Mouse (Mus musculus): Measurements from ENCODE around the gene Grb2. TPM values are rescaled to one million over a fixed set of nuclear protein-coding genes. Genes with fewer than 3 reads are reported as not detected.

Grb2 gene
- polyA plus RNA-seq, 1 experiment from 2014 or later = 62.8 TPM

DNA sequence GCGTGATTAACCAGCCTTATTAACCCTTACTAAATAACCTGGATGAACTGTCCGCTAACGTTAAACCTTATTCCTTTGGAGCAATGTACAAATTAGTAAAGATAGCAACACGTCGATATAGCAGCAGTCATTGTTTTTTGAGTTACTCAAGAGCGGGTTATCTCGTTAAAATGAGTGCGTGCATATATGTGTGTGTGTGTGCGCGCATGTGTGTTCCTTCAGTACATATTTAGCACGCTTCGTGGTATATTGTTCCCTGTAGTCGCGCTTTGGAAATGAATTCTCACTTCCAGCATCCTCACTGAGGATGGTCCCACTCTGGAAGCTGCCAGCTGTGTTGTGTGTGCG is 105.3 kb downstream of the Grb2 start:
- no peak for TF ChIP-seq EP300 (IDR thresholded peaks at IDR 0.05)
- no peak for TF ChIP-seq CTCF (IDR thresholded peaks at IDR 0.05)
- no peak for ATAC-seq
- peak overlapping the region; percentile 93 for H3K27ac ChIP-seq (ENCODE audit: low read length)
- peaks cover 14% of the 10 kb centered on the region; the same call in 1 of the 2 replicates for H3K4me1 ChIP-seq (ENCODE audit: insufficient read depth, low read depth, low read length)
- 4% methylated on average over 15 of the region's 15 CpGs for WGBS
- peak overlapping the region; percentile 85 for H3K4me3 ChIP-seq (ENCODE audit: low read depth, low read length)
- DNase-seq (ENCODE audit: low spot score) = no peak
- H3K36me3 ChIP-seq (ENCODE audit: insufficient read depth, low read length) = peaks cover 7% of the 10 kb centered on the region; the same call in 1 of the 2 replicates
- peak overlapping the region; percentile 90 for H3K4me2 ChIP-seq (replicated peaks; ENCODE audit: low read depth, low read length)
- H3K27me3 ChIP-seq (replicated peaks; ENCODE audit: insufficient read depth, low read length) = no peaks in the 10 kb centered on the region
- H3K9ac ChIP-seq (replicated peaks; ENCODE audit: low read depth) = peak overlapping the region; percentile 93
- H3K9me3 ChIP-seq (ENCODE audit: low read length) = no peaks in the 10 kb centered on the region

DNA sequence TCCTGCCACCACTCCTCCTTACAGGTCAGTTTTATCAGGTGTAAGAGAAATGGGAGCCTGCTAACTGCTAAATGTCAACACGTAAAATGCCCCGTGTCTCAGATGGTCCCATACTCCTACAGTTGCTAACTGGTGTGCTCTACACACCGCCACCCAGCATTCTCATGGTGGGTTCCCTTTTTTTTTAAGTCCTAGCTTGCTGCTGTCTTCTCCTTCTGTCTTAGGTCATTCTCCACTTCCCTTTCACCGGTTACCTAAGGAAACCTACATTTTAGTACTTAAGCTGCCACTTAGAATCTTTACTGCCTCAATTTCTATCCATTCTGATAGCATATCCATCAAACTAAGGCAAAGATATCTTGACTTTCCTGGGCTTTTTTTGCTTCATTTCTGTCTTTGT is 107.2 kb downstream of the Grb2 start:
- no peak for DNase-seq (ENCODE audit: low spot score)
- no peak for TF ChIP-seq EP300 (IDR thresholded peaks at IDR 0.05)
- no peak for TF ChIP-seq CTCF (IDR thresholded peaks at IDR 0.05)
- no peak overlapping the region for H3K4me2 ChIP-seq (replicated peaks; ENCODE audit: low read depth, low read length)
- H3K27ac ChIP-seq (ENCODE audit: low read length) = no peak overlapping the region
- 78% methylated on average over 4 of the region's 4 CpGs for WGBS
- H3K27me3 ChIP-seq (replicated peaks; ENCODE audit: insufficient read depth, low read length) = no peaks in the 10 kb centered on the region
- H3K9me3 ChIP-seq (ENCODE audit: low read length) = no peaks in the 10 kb centered on the region
- H3K9ac ChIP-seq (replicated peaks; ENCODE audit: low read depth) = no peak overlapping the region
- H3K4me3 ChIP-seq (ENCODE audit: low read depth, low read length) = no peak overlapping the region
- no peaks in the 10 kb centered on the region; the same call in 1 of the 2 replicates for H3K36me3 ChIP-seq (ENCODE audit: insufficient read depth, low read length)
- H3K4me1 ChIP-seq (ENCODE audit: insufficient read depth, low read depth, low read length) = peaks cover 14% of the 10 kb centered on the region; the same call in 1 of the 2 replicates
- ATAC-seq = no peak

DNA sequence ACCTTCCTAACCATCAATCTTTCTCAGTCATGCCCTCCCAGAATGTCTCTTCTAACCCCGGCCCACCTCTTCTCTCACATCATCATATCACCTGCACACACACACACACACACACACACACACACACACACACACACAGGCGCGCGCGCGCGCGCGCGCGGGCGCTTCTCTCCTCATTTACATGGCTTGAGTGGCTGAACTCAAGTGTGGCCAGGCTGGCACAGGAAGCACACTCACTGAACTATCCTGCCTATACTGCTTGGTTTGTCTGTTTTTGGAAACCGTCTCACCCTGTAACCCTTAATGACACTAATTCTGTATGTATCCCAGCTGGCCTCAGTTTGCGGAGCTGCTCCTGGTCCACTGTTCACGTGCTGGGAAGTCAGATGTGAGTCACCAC is 107.7 kb downstream of the Grb2 start:
- no peak for TF ChIP-seq EP300 (IDR thresholded peaks at IDR 0.05)
- no peak for TF ChIP-seq CTCF (IDR thresholded peaks at IDR 0.05)
- ATAC-seq (no peak), DNase-seq (ENCODE audit: low spot score) (no peak)
- Histone ChIP-seq H3K4me3 (ENCODE audit: low read depth, low read length) (no peak overlapping the region), H3K9ac (replicated peaks; ENCODE audit: low read depth) (no peak overlapping the region), H3K9me3 (ENCODE audit: low read length) (no peaks in the 10 kb centered on the region), H3K4me1 (ENCODE audit: insufficient read depth, low read depth, low read length) (peaks cover 14% of the 10 kb centered on the region; the same call in 1 of the 2 replicates), H3K27ac (ENCODE audit: low read length) (no peak overlapping the region), H3K4me2 (replicated peaks; ENCODE audit: low read depth, low read length) (no peak overlapping the region), H3K36me3 (ENCODE audit: insufficient read depth, low read length) (no peaks in the 10 kb centered on the region; the same call in 1 of the 2 replicates), H3K27me3 (replicated peaks; ENCODE audit: insufficient read depth, low read length) (no peaks in the 10 kb centered on the region)
- 73% methylated on average over 6 of the region's 15 CpGs for WGBS

- H3K9me3 ChIP-seq (ENCODE audit: low read length) = no peaks in the 10 kb centered on the region
- ATAC-seq = no peak
- no peaks in the 10 kb centered on the region for H3K27me3 ChIP-seq (replicated peaks; ENCODE audit: insufficient read depth, low read length)
- H3K4me3 ChIP-seq (ENCODE audit: low read depth, low read length) = no peak overlapping the region
- no peaks in the 10 kb centered on the region; the same call in none of the 2 replicates for H3K36me3 ChIP-seq (ENCODE audit: insufficient read depth, low read length)
- no peak for DNase-seq (ENCODE audit: low spot score)
- no peak for TF ChIP-seq CTCF (IDR thresholded peaks at IDR 0.05)
- no peak for TF ChIP-seq EP300 (IDR thresholded peaks at IDR 0.05)
- no peak overlapping the region for H3K27ac ChIP-seq (ENCODE audit: low read length)
- 86% methylated on average over 7 of the region's 7 CpGs for WGBS
- H3K4me1 ChIP-seq (ENCODE audit: insufficient read depth, low read depth, low read length) = peaks cover 12% of the 10 kb centered on the region; the same call in 1 of the 2 replicates
- no peak overlapping the region for H3K9ac ChIP-seq (replicated peaks; ENCODE audit: low read depth)
- no peak overlapping the region for H3K4me2 ChIP-seq (replicated peaks; ENCODE audit: low read depth, low read length)
These were observed 108.7 kb downstream of the Grb2 start for GRCm38 (mm10) chr11:115599722-115600121.

- TF ChIP-seq CTCF (IDR thresholded peaks at IDR 0.05) (no peak), EP300 (IDR thresholded peaks at IDR 0.05) (no peak)
- DNase-seq (ENCODE audit: low spot score) (no peak), ATAC-seq (no peak)
- no peak overlapping the region for H3K4me3 ChIP-seq (ENCODE audit: low read depth, low read length)
- H3K9me3 ChIP-seq (ENCODE audit: low read length) = no peaks in the 10 kb centered on the region
- H3K27ac ChIP-seq (ENCODE audit: low read length) = no peak overlapping the region
- no peak overlapping the region for H3K4me2 ChIP-seq (replicated peaks; ENCODE audit: low read depth, low read length)
- H3K4me1 ChIP-seq (ENCODE audit: insufficient read depth, low read depth, low read length) = peaks cover 9% of the 10 kb centered on the region; the same call in 1 of the 2 replicates
- H3K9ac ChIP-seq (replicated peaks; ENCODE audit: low read depth) = no peak overlapping the region
- WGBS = 93% methylated on average over 4 of the region's 4 CpGs
- peaks cover 4% of the 10 kb centered on the region for H3K36me3 ChIP-seq (ENCODE audit: insufficient read depth, low read length)
- no peaks in the 10 kb centered on the region for H3K27me3 ChIP-seq (replicated peaks; ENCODE audit: insufficient read depth, low read length)
These were observed 110.1 kb downstream of the Grb2 start for GRCm38 (mm10) chr11:115598309-115598708.

DNA sequence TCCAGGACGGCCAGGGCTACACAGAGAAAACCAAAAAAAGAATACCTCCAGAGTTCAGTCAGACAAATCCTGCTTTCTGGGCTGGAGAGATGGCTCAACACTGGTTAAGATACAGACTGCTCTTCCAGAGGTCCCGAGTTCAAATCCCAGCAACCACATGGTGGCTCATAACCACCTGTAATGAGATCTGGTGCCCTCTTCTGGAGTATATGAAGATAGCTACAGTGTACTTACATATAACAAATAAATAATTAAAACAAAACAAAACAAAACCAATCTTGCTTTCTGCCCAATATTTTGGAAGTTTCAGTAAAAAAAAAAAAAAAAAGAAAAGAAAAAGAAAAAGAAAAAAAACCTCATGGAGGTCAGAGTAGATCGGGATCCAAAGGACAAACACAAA is 113.2 kb downstream of the Grb2 start:
- Histone ChIP-seq H3K27me3 (replicated peaks; ENCODE audit: insufficient read depth, low read length) (no peaks in the 10 kb centered on the region), H3K4me1 (ENCODE audit: insufficient read depth, low read depth, low read length) (no peaks in the 10 kb centered on the region), H3K9ac (replicated peaks; ENCODE audit: low read depth) (no peak overlapping the region), H3K9me3 (ENCODE audit: low read length) (no peaks in the 10 kb centered on the region), H3K36me3 (ENCODE audit: insufficient read depth, low read length) (peaks cover 22% of the 10 kb centered on the region), H3K4me2 (replicated peaks; ENCODE audit: low read depth, low read length) (no peak overlapping the region), H3K4me3 (ENCODE audit: low read depth, low read length) (no peak overlapping the region), H3K27ac (ENCODE audit: low read length) (no peak overlapping the region)
- TF ChIP-seq CTCF (IDR thresholded peaks at IDR 0.05) (no peak), EP300 (IDR thresholded peaks at IDR 0.05) (no peak)
- DNase-seq (ENCODE audit: low spot score) (no peak), ATAC-seq (no peak)
- 94% methylated on average over 3 of the region's 3 CpGs for WGBS

Other genes starting within 250 kb of the Grb2 start
- 0.07 and 0.13 TPM in 2 replicates for gene Slc16a5, start 246.1 kb downstream of the Grb2 start, polyA plus RNA-seq (2015; fragmentation: Nextera tagmentation; extraction: Ambion mirVana)
- 6.4 and 9.0 TPM in 2 replicates for gene Armc7, start 232.9 kb downstream of the Grb2 start, polyA plus RNA-seq (2015; fragmentation: Nextera tagmentation; extraction: Ambion mirVana)
- gene Nt5c, start 216.7 kb downstream of the Grb2 start, polyA plus RNA-seq (2015; fragmentation: Nextera tagmentation; extraction: Ambion mirVana) = 102 and 109 TPM in 2 replicates
- 195 and 201 TPM in 2 replicates for gene Jpt1, start 194.2 kb downstream of the Grb2 start, polyA plus RNA-seq (2015; fragmentation: Nextera tagmentation; extraction: Ambion mirVana)
- 546 and 580 TPM in 2 replicates for gene Sumo2, start 172.3 kb downstream of the Grb2 start, polyA plus RNA-seq (2015; fragmentation: Nextera tagmentation; extraction: Ambion mirVana)
- 38.4 and 44.2 TPM in 2 replicates for gene Nup85, start 144.2 kb downstream of the Grb2 start, polyA plus RNA-seq (2015; fragmentation: Nextera tagmentation; extraction: Ambion mirVana)
- gene Mrps7, start 104.7 kb downstream of the Grb2 start, polyA plus RNA-seq (2015; fragmentation: Nextera tagmentation; extraction: Ambion mirVana) = 47.4 and 49.2 TPM in 2 replicates
- 6.8 and 8.1 TPM in 2 replicates for gene Gga3, start 104.5 kb downstream of the Grb2 start, polyA plus RNA-seq (2015; fragmentation: Nextera tagmentation; extraction: Ambion mirVana)
- 74.7 and 78.6 TPM in 2 replicates for gene Mif4gd, start 95.6 kb downstream of the Grb2 start, polyA plus RNA-seq (2015; fragmentation: Nextera tagmentation; extraction: Ambion mirVana)
- 18.9 and 19.5 TPM in 2 replicates for gene Slc25a19, start 80.3 kb downstream of the Grb2 start, polyA plus RNA-seq (2015; fragmentation: Nextera tagmentation; extraction: Ambion mirVana)
- 17.0 and 19.4 TPM in 2 replicates for gene Tmem94, start 56.8 kb upstream of the Grb2 start, polyA plus RNA-seq (2015; fragmentation: Nextera tagmentation; extraction: Ambion mirVana)
- 17.5 and 17.9 TPM in 2 replicates for gene Caskin2, start 105.0 kb upstream of the Grb2 start, polyA plus RNA-seq (2015; fragmentation: Nextera tagmentation; extraction: Ambion mirVana)
- gene Tsen54, start 106.1 kb upstream of the Grb2 start, polyA plus RNA-seq (2015; fragmentation: Nextera tagmentation; extraction: Ambion mirVana) = 18.2 and 19.9 TPM in 2 replicates
- 66.0 and 70.1 TPM in 2 replicates for gene Llgl2, start 115.5 kb upstream of the Grb2 start, polyA plus RNA-seq (2015; fragmentation: Nextera tagmentation; extraction: Ambion mirVana)
- 0.57 and 0.68 TPM in 2 replicates for gene Myo15b, start 149.8 kb upstream of the Grb2 start, polyA plus RNA-seq (2015; fragmentation: Nextera tagmentation; extraction: Ambion mirVana)
- 25.8 and 27.6 TPM in 2 replicates for gene Smim5, start 191.4 kb upstream of the Grb2 start, polyA plus RNA-seq (2015; fragmentation: Nextera tagmentation; extraction: Ambion mirVana)
- 58.1 and 61.5 TPM in 2 replicates for gene Smim6, start 203.4 kb upstream of the Grb2 start, polyA plus RNA-seq (2015; fragmentation: Nextera tagmentation; extraction: Ambion mirVana)
- gene Sap30bp, start 224.7 kb upstream of the Grb2 start, polyA plus RNA-seq (2015; fragmentation: Nextera tagmentation; extraction: Ambion mirVana) = 21.2 and 22.8 TPM in 2 replicates
- 9.2 and 9.9 TPM in 2 replicates for gene Recql5, start 224.9 kb upstream of the Grb2 start, polyA plus RNA-seq (2015; fragmentation: Nextera tagmentation; extraction: Ambion mirVana)

Data from lung, postnatal 0 days (tissue).